Mouse (Mus musculus): ENCODE data around the gene Rhoh.

DNA sequence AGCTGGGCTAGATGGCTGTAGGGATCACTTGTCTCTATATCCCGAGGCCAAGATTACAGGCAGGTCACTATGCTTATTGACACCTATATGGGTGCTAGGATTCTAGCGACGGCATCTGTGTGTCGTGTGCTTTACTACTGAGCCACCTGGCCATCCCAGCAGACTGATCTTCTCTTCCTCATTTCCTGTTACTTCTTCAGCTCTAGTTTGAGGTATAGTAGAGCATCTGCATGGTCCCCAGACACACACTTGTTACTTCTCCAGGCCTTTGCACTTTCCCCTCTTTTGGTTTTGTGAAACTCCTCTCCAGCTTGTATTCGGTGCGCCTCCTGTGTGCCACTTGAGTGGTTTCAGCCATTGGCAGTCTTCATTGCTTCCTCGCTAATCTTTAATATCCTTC is 14.3 kb downstream of the Rhoh start:
- TF ChIP-seq POLR2A (IDR thresholded peaks at IDR 0.05; ENCODE audit: control insufficient read depth, low read depth, low read length) (no peak), CTCF (IDR thresholded peaks at IDR 0.05; ENCODE audit: control insufficient read depth, insufficient read depth, insufficient replicate concordance, low read depth, low read length) (no peak)
